Mouse (Mus musculus): ENCODE results near the gene Olfr770. TPM values are rescaled to one million over a fixed set of nuclear protein-coding genes. Genes with fewer than 3 reads are reported as not detected.
"Not testable (repeated sequence)": the region's sequence is repeated elsewhere in the genome, so short reads cannot be mapped to it uniquely, and the experiment has no call there.

The Olfr770 gene
- not detected in 2 replicates for polyA plus RNA-seq (2014; fragmentation: Nextera tagmentation; extraction: Ambion mirVana)

GRCm38 (mm10) chr10:129138898-129139297, at the start of gene Olfr770:
Gene Olfr770 (minus strand): TSS chr10:129138998.
- H3K27me3 ChIP-seq (ENCODE audit: control insufficient read depth, insufficient read depth, low read length), result no peaks in the 10 kb centered on the region
- H3K36me3 ChIP-seq (ENCODE audit: control insufficient read depth, insufficient read depth, low read length), result no peaks in the 10 kb centered on the region
- DNase-seq (ENCODE audit: low spot score) (no peak), ATAC-seq (ENCODE audit: low FRiP score) (no peak)
- H3K27ac ChIP-seq (ENCODE audit: low read depth, low read length), result no peak within 1 kb of the TSS
- H3K9me3 ChIP-seq (ENCODE audit: control insufficient read depth, low read length), result no peaks in the 10 kb centered on the region
- H3K9ac ChIP-seq (ENCODE audit: low read depth, low read length), result no peak within 1 kb of the TSS
- no peak within 1 kb of the TSS for H3K4me2 ChIP-seq (replicated peaks; ENCODE audit: low read depth, low read length)
- 98% methylated on average over 2 of the region's 2 CpGs for WGBS
- no peak within 1 kb of the TSS for H3K4me3 ChIP-seq (ENCODE audit: low read depth, low read length)
- no peaks in the 10 kb centered on the region for H3K4me1 ChIP-seq (replicated peaks; ENCODE audit: control insufficient read depth, insufficient read depth, low read length)

- H3K27ac ChIP-seq (ENCODE audit: low read depth, low read length); DNase-seq (ENCODE audit: low spot score); H3K4me1 ChIP-seq (replicated peaks; ENCODE audit: control insufficient read depth, insufficient read depth, low read length); H3K27me3 ChIP-seq (ENCODE audit: control insufficient read depth, insufficient read depth, low read length); H3K36me3 ChIP-seq (ENCODE audit: control insufficient read depth, insufficient read depth, low read length); H3K9ac ChIP-seq (ENCODE audit: low read depth, low read length); H3K4me3 ChIP-seq (ENCODE audit: low read depth, low read length); ATAC-seq (ENCODE audit: low FRiP score); H3K9me3 ChIP-seq (ENCODE audit: control insufficient read depth, low read length); H3K4me2 ChIP-seq (replicated peaks; ENCODE audit: low read depth, low read length): not testable (repeated sequence)
Observed at GRCm38 (mm10) chr10:129187319-129187718, 48.5 kb upstream of the Olfr770 start, which contains the start of gene Olfr773. Gene Olfr773 (minus strand): TSS chr10:129187419.

GRCm38 (mm10) chr10:129177821-129178220, 39.0 kb upstream of the Olfr770 start, which contains the start of gene Olfr772:
Gene Olfr772 (minus strand): TSS chr10:129177921.
- not testable (repeated sequence) for H3K4me2 ChIP-seq (replicated peaks; ENCODE audit: low read depth, low read length)
- 89% methylated on average over 3 of the region's 4 CpGs for WGBS

GRCm38 (mm10) chr10:129164651-129165050, 25.9 kb upstream of the Olfr770 start, which contains the start of gene Olfr771:
Gene Olfr771 (minus strand): TSS chr10:129164751.
- DNase-seq (ENCODE audit: low spot score) (no peak), ATAC-seq (ENCODE audit: low FRiP score) (no peak)
- WGBS, result 86% methylated on average over 1 of the region's 1 CpGs
- Histone ChIP-seq H3K4me2 (replicated peaks; ENCODE audit: low read depth, low read length) (no peak within 1 kb of the TSS), H3K9me3 (ENCODE audit: control insufficient read depth, low read length) (no peaks in the 10 kb centered on the region), H3K27me3 (ENCODE audit: control insufficient read depth, insufficient read depth, low read length) (no peaks in the 10 kb centered on the region), H3K27ac (ENCODE audit: low read depth, low read length) (no peak within 1 kb of the TSS), H3K36me3 (ENCODE audit: control insufficient read depth, insufficient read depth, low read length) (no peaks in the 10 kb centered on the region), H3K9ac (ENCODE audit: low read depth, low read length) (no peak within 1 kb of the TSS), H3K4me1 (replicated peaks; ENCODE audit: control insufficient read depth, insufficient read depth, low read length) (no peaks in the 10 kb centered on the region), H3K4me3 (ENCODE audit: low read depth, low read length) (no peak within 1 kb of the TSS)

More at GRCm38 (mm10) chr10:129177821-129178220, 39.0 kb upstream of the Olfr770 start, which contains the start of gene Olfr772:
- H3K9ac ChIP-seq (ENCODE audit: low read depth, low read length); ATAC-seq (ENCODE audit: low FRiP score); H3K9me3 ChIP-seq (ENCODE audit: control insufficient read depth, low read length); H3K4me1 ChIP-seq (replicated peaks; ENCODE audit: control insufficient read depth, insufficient read depth, low read length); H3K4me3 ChIP-seq (ENCODE audit: low read depth, low read length); H3K27me3 ChIP-seq (ENCODE audit: control insufficient read depth, insufficient read depth, low read length); DNase-seq (ENCODE audit: low spot score); H3K27ac ChIP-seq (ENCODE audit: low read depth, low read length); H3K36me3 ChIP-seq (ENCODE audit: control insufficient read depth, insufficient read depth, low read length): not testable (repeated sequence)

DNA sequence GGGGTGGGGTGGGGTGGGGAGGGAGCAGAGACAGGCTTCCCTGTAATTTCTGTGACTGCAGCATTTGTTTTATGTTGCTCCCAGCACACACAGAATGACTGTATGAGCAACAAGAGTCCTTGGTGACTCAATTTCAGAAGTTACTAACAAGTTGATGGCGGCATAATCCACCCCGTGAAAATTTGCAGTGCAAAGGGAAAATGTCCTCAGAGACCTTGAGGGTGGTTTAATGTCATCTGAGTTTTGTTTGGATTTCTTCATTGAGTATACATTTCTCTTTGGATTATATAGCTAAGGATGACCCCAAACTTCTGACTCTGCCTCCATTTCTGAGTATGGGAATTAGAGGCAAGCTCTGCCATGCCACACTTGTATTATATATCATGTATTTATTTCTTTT, 21.0 kb downstream of the Olfr770 start, which contains the start of gene Olfr769:
Gene Olfr769, minus strand, starts transcription at position 101 of the 400 bp plus-strand sequence.
- H3K4me1 ChIP-seq (replicated peaks; ENCODE audit: control insufficient read depth, insufficient read depth, low read length), result no peaks in the 10 kb centered on the region
- H3K27me3 ChIP-seq (ENCODE audit: control insufficient read depth, insufficient read depth, low read length), result no peaks in the 10 kb centered on the region
- ATAC-seq (ENCODE audit: low FRiP score) (no peak), DNase-seq (ENCODE audit: low spot score) (no peak)
- H3K4me2 ChIP-seq (replicated peaks; ENCODE audit: low read depth, low read length), result no peak within 1 kb of the TSS
- no peak within 1 kb of the TSS for H3K27ac ChIP-seq (ENCODE audit: low read depth, low read length)
- no peak within 1 kb of the TSS for H3K9ac ChIP-seq (ENCODE audit: low read depth, low read length)
- H3K9me3 ChIP-seq (ENCODE audit: control insufficient read depth, low read length), result no peaks in the 10 kb centered on the region
- WGBS, result 87% methylated on average over 2 of the region's 2 CpGs
- H3K36me3 ChIP-seq (ENCODE audit: control insufficient read depth, insufficient read depth, low read length), result no peaks in the 10 kb centered on the region
- no peak within 1 kb of the TSS for H3K4me3 ChIP-seq (ENCODE audit: low read depth, low read length)

- WGBS, result 92% methylated on average over 3 of the region's 3 CpGs
Observed at GRCm38 (mm10) chr10:129115146-129115545, 23.7 kb downstream of the Olfr770 start.

DNA sequence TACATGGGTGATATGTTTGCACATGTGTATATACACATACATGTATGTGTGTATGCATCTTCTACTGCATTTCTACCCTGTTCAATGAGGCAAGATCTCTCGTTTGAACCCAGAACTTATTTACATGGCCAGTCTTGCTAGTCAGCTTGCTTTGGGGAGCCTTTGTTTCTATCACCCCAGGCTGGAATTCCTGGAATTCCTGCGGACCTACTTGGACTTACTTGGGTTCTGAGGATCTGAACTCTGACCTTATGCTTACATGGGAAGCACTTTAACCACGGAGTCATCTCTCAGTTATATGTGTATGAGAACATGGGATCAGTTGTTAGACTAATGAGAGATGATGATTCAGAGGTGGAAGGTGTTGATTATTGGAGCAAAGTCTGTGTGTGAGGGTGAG, 37.6 kb downstream of the Olfr770 start:
- H3K27ac ChIP-seq (ENCODE audit: low read depth, low read length), result no peak overlapping the region
- no peaks in the 10 kb centered on the region for H3K9me3 ChIP-seq (ENCODE audit: control insufficient read depth, low read length)
- no peaks in the 10 kb centered on the region for H3K27me3 ChIP-seq (ENCODE audit: control insufficient read depth, insufficient read depth, low read length)
- H3K9ac ChIP-seq (ENCODE audit: low read depth, low read length), result no peak overlapping the region
- no peak overlapping the region for H3K4me2 ChIP-seq (replicated peaks; ENCODE audit: low read depth, low read length)
- 47% methylated on average over 3 of the region's 3 CpGs for WGBS
- ATAC-seq (ENCODE audit: low FRiP score) (no peak), DNase-seq (ENCODE audit: low spot score) (no peak)
- H3K36me3 ChIP-seq (ENCODE audit: control insufficient read depth, insufficient read depth, low read length), result no peaks in the 10 kb centered on the region
- no peaks in the 10 kb centered on the region for H3K4me1 ChIP-seq (replicated peaks; ENCODE audit: control insufficient read depth, insufficient read depth, low read length)
- no peak overlapping the region for H3K4me3 ChIP-seq (ENCODE audit: low read depth, low read length)

More at GRCm38 (mm10) chr10:129115146-129115545, 23.7 kb downstream of the Olfr770 start:
- H3K9me3 ChIP-seq (ENCODE audit: control insufficient read depth, low read length), result no peaks in the 10 kb centered on the region
- DNase-seq (ENCODE audit: low spot score), result no peak
- H3K4me3 ChIP-seq (ENCODE audit: low read depth, low read length), result no peak overlapping the region
- H3K27ac ChIP-seq (ENCODE audit: low read depth, low read length), result no peak overlapping the region
- H3K4me1 ChIP-seq (replicated peaks; ENCODE audit: control insufficient read depth, insufficient read depth, low read length), result no peaks in the 10 kb centered on the region
- no peak for ATAC-seq (ENCODE audit: low FRiP score)
- H3K9ac ChIP-seq (ENCODE audit: low read depth, low read length), result no peak overlapping the region
- no peaks in the 10 kb centered on the region for H3K36me3 ChIP-seq (ENCODE audit: control insufficient read depth, insufficient read depth, low read length)
- no peak overlapping the region for H3K4me2 ChIP-seq (replicated peaks; ENCODE audit: low read depth, low read length)
- no peaks in the 10 kb centered on the region for H3K27me3 ChIP-seq (ENCODE audit: control insufficient read depth, insufficient read depth, low read length)

- H3K4me2 ChIP-seq (replicated peaks; ENCODE audit: low read depth, low read length), result no peak within 1 kb of the TSS
- no peaks in the 10 kb centered on the region for H3K36me3 ChIP-seq (ENCODE audit: control insufficient read depth, insufficient read depth, low read length)
- no peak within 1 kb of the TSS for H3K4me3 ChIP-seq (ENCODE audit: low read depth, low read length)
- H3K27me3 ChIP-seq (ENCODE audit: control insufficient read depth, insufficient read depth, low read length), result no peaks in the 10 kb centered on the region
- DNase-seq (ENCODE audit: low spot score) (no peak), ATAC-seq (ENCODE audit: low FRiP score) (no peak)
- no peaks in the 10 kb centered on the region for H3K4me1 ChIP-seq (replicated peaks; ENCODE audit: control insufficient read depth, insufficient read depth, low read length)
- WGBS, result 94% methylated on average over 1 of the region's 1 CpGs
- no peaks in the 10 kb centered on the region for H3K9me3 ChIP-seq (ENCODE audit: control insufficient read depth, low read length)
- H3K27ac ChIP-seq (ENCODE audit: low read depth, low read length), result no peak within 1 kb of the TSS
- no peak within 1 kb of the TSS for H3K9ac ChIP-seq (ENCODE audit: low read depth, low read length)
Observed at GRCm38 (mm10) chr10:129099275-129099674, 39.5 kb downstream of the Olfr770 start, which contains the start of gene Olfr768. Gene Olfr768 (minus strand): TSS chr10:129099375.

DNA sequence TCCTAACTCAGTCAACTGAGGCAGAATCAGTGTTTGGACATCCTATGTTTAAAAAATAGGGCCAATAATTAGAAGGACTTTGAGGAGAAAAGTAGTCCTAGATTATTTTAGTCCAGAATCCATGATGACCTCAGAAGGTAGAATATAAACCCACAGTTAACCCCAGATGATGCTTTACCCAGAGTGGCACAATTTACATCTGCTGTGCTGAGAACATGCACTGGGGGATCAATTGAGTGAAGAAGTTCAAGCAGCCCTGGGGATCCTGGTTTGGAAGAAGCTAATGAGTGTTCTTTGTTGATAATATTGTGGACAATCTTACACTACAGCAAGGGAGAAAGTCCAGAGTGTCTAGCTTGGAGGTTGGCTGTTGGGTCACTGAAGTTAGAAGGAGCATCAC, 56.0 kb downstream of the Olfr770 start, which contains the start of gene Olfr767:
Gene Olfr767, minus strand, starts transcription at position 101 of the 400 bp plus-strand sequence.
- DNase-seq (ENCODE audit: low spot score); H3K36me3 ChIP-seq (ENCODE audit: control insufficient read depth, insufficient read depth, low read length); H3K4me2 ChIP-seq (replicated peaks; ENCODE audit: low read depth, low read length); H3K4me1 ChIP-seq (replicated peaks; ENCODE audit: control insufficient read depth, insufficient read depth, low read length); H3K9me3 ChIP-seq (ENCODE audit: control insufficient read depth, low read length); H3K27ac ChIP-seq (ENCODE audit: low read depth, low read length); H3K27me3 ChIP-seq (ENCODE audit: control insufficient read depth, insufficient read depth, low read length); H3K9ac ChIP-seq (ENCODE audit: low read depth, low read length); ATAC-seq (ENCODE audit: low FRiP score); H3K4me3 ChIP-seq (ENCODE audit: low read depth, low read length): not testable (repeated sequence)

Data from hindbrain, embryonic 11.5 days (tissue).